Mouse (Mus musculus): ENCODE data around the gene Pramef6. TPM values are rescaled to one million over a fixed set of nuclear protein-coding genes. Genes with fewer than 3 reads are reported as not detected.
"Not testable (repeated sequence)": the region's sequence is repeated elsewhere in the genome, so short reads cannot be mapped to it uniquely, and the experiment has no call there.

Gene Pramef6
- polyA plus RNA-seq (2015; fragmentation: Nextera tagmentation; extraction: Ambion mirVana), result not detected in 2 replicates

DNA sequence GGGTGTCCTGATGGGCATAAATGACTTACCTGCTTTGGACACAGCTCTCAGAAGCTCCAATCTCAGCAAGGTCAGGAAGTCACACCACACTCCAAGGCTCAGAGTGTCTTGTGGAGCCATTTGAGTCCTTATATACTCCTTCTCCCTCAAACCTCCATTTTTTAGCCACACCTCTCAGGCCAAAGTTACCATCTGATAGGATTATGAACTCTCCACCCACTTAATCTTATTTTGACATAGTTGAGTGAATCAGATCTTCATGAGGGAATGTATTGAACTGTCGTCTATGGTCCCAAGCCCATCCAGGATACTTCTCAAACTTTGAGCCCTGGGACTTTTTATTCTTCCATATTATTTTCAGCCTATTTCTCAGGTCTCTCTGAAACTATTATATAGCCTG, at the start of gene Pramef6:
Pramef6 (minus strand) TSS at position 101 of the 400 bp plus-strand sequence.
- H3K27me3 ChIP-seq; H3K4me1 ChIP-seq; H3K4me3 ChIP-seq (replicated peaks); H3K9ac ChIP-seq; ATAC-seq (ENCODE audit: insufficient number of reproducible peaks, low FRiP score, low TSS enrichment, low read depth); H3K36me3 ChIP-seq; H3K4me2 ChIP-seq (replicated peaks); H3K27ac ChIP-seq (replicated peaks); H3K9me3 ChIP-seq (replicated peaks): not testable (repeated sequence)
- 90% methylated on average over 1 of the region's 1 CpGs for WGBS

DNA sequence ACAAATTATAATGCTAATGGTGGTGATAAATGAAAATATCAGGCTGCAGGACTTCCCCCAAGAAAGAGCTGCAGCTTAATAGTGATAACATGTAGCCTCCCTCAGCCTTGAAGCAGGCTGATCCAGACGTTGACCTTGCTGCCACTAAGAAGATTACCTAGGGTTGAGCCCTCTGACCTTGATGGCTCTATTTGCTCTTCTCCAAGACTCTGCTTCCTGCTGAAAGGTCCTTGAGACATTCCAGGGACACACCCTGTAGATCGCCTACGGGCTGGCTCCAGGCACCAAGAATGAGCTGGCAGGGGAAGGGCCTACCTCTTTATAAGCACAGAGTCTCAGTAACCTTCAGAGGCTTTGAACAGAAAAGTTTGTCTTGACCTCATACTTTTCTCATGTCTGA, 5.8 kb downstream of the Pramef6 start:
- H3K27ac ChIP-seq (replicated peaks); H3K9me3 ChIP-seq (replicated peaks); H3K27me3 ChIP-seq; H3K4me2 ChIP-seq (replicated peaks); H3K36me3 ChIP-seq; H3K4me1 ChIP-seq; H3K9ac ChIP-seq; H3K4me3 ChIP-seq (replicated peaks); ATAC-seq (ENCODE audit: insufficient number of reproducible peaks, low FRiP score, low TSS enrichment, low read depth): not testable (repeated sequence)
- 79% methylated on average over 3 of the region's 3 CpGs for whole genome bisulfite sequencing

DNA sequence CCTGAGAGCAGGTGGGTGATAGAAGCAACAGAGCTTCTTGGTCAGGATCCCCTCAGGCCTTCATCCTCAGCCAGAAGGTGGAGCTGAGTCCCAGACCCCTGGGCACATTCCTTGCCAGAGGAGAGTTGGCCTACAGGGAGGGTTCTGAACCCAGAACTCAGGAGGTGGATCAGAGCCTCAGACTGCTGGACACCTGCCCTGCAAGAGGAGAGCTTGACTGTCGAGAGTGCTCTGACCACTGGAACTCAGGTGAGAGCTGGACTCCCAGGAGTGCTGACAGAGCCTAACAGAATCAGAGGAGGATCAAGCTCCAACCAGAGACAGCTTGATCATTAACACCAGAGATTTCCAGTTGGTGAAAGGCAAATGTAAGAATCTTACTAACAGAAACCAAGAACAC, 17.8 kb downstream of the Pramef6 start:
- 50% methylated on average over 1 of the region's 1 CpGs for WGBS

DNA sequence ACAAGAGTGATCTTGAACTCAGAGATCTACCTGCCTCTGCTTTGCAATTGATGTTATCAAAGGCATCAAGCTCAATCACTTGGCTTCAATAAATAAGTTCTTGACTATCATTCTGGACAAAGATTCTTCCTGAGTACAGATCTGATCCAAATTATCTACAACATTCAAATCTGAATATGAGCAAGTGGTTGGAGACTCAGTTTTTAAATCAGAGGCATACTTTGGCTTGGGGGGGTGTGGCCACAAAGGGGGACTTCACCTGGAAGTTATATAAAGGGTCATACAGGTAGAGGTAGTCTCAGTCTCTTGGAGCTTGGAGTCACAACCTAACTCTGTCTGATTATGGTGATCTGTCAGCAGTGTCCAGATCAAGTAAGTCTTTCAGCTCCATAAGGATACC, 54.0 kb downstream of the Pramef6 start, which contains the start of gene Gm13103:
Gm13103 (plus strand) TSS at position 301 of the 400 bp plus-strand sequence.
- not testable (repeated sequence) for ATAC-seq (ENCODE audit: insufficient number of reproducible peaks, low FRiP score, low TSS enrichment, low read depth); H3K9me3 ChIP-seq (replicated peaks); H3K4me2 ChIP-seq (replicated peaks); H3K4me1 ChIP-seq; H3K9ac ChIP-seq; H3K27ac ChIP-seq (replicated peaks); H3K36me3 ChIP-seq; H3K27me3 ChIP-seq; H3K4me3 ChIP-seq (replicated peaks)

More for the DNA sequence above, 17.8 kb downstream of the Pramef6 start:
- not testable (repeated sequence) for H3K4me3 ChIP-seq (replicated peaks); H3K4me2 ChIP-seq (replicated peaks); H3K9ac ChIP-seq; H3K36me3 ChIP-seq; H3K4me1 ChIP-seq; H3K27me3 ChIP-seq; ATAC-seq (ENCODE audit: insufficient number of reproducible peaks, low FRiP score, low TSS enrichment, low read depth); H3K9me3 ChIP-seq (replicated peaks); H3K27ac ChIP-seq (replicated peaks)

Other genes starting within 250 kb of the Pramef6 start
- not detected in 2 replicates for gene Gm13088, start 243.1 kb downstream of the Pramef6 start, polyA plus RNA-seq (2015; fragmentation: Nextera tagmentation; extraction: Ambion mirVana)
- not detected in 2 replicates for gene Gm13089, start 197.7 kb downstream of the Pramef6 start, polyA plus RNA-seq (2015; fragmentation: Nextera tagmentation; extraction: Ambion mirVana)
- not detected in 2 replicates for gene Gm13078, start 180.9 kb downstream of the Pramef6 start, polyA plus RNA-seq (2015; fragmentation: Nextera tagmentation; extraction: Ambion mirVana)
- not detected in 2 replicates for gene Gm13023, start 111.0 kb downstream of the Pramef6 start, polyA plus RNA-seq (2015; fragmentation: Nextera tagmentation; extraction: Ambion mirVana)
- not detected in 2 replicates for gene Gm13084, start 84.3 kb downstream of the Pramef6 start, polyA plus RNA-seq (2015; fragmentation: Nextera tagmentation; extraction: Ambion mirVana)
- not detected in 2 replicates for gene Gm13103, start 53.9 kb downstream of the Pramef6 start, polyA plus RNA-seq (2015; fragmentation: Nextera tagmentation; extraction: Ambion mirVana)
- not detected in 2 replicates for gene Pramef25, start 50.6 kb upstream of the Pramef6 start, polyA plus RNA-seq (2015; fragmentation: Nextera tagmentation; extraction: Ambion mirVana)
- gene Gm13101, start 66.6 kb upstream of the Pramef6 start, polyA plus RNA-seq (2015; fragmentation: Nextera tagmentation; extraction: Ambion mirVana), result not detected in 2 replicates
- not detected in 2 replicates for gene Pramef17, start 94.0 kb upstream of the Pramef6 start, polyA plus RNA-seq (2015; fragmentation: Nextera tagmentation; extraction: Ambion mirVana)
- not detected in 2 replicates for gene Pramel4, start 158.7 kb upstream of the Pramef6 start, polyA plus RNA-seq (2015; fragmentation: Nextera tagmentation; extraction: Ambion mirVana)
- gene Gm13102, start 206.1 kb upstream of the Pramef6 start, polyA plus RNA-seq (2015; fragmentation: Nextera tagmentation; extraction: Ambion mirVana), result not detected in 2 replicates